Mouse (Mus musculus) embryonic fibroblast, embryonic 13.5 days (primary cell): ENCODE measurements around the gene Fmo2.

Experiments used
- CTCF ChIP-seq: IDR thresholded peaks from 2 replicates; pipeline ENCODE4 v1.5.1; 2011; ENCODE audit warnings: mild to moderate bottlenecking, control low read depth, low read length, moderate library complexity, borderline replicate concordance; ENCODE audit not compliant: insufficient read depth
- POLR2A ChIP-seq: IDR thresholded peaks from 2 replicates; pipeline ENCODE4 v1.6.1; 2011; ENCODE audit warnings: low read depth, mild to moderate bottlenecking, control low read depth, low read length, moderate library complexity

DNA sequence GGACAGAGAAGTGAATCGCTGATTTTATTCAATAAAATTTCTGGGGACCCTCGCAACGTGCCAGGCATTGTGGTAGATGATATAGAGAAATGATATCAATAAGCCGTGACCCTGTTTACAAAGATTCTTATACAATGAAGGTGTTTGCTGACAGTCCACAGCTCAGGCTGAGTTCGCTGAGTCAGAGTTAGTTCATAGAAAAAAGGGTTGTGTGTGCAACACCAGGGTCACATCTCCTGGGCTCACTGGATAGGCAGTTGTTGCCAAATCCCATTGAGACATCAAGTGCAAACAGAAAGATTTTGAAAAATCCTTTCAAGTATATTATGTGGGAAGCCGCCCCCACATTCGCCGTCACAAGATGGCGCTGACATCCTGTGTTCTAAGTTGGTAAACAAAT lies 58.3 kb downstream of the Fmo2 start:
- no peak for TF ChIP-seq CTCF
- TF ChIP-seq POLR2A = no peak
